Mouse (Mus musculus): ENCODE data around the gene Zfp65.
"Not testable (repeated sequence)": the region's sequence is repeated elsewhere in the genome, so short reads cannot be mapped to it uniquely, and the experiment has no call there.

Zfp65 gene

GRCm38 (mm10) chr13:67728641-67729318 is at the start of gene Zfp65:
Zfp65 (minus strand) TSS chr13:67729173.
- DNase-seq (ENCODE audit: low read depth, low spot score): peak; percentile 79

DNA sequence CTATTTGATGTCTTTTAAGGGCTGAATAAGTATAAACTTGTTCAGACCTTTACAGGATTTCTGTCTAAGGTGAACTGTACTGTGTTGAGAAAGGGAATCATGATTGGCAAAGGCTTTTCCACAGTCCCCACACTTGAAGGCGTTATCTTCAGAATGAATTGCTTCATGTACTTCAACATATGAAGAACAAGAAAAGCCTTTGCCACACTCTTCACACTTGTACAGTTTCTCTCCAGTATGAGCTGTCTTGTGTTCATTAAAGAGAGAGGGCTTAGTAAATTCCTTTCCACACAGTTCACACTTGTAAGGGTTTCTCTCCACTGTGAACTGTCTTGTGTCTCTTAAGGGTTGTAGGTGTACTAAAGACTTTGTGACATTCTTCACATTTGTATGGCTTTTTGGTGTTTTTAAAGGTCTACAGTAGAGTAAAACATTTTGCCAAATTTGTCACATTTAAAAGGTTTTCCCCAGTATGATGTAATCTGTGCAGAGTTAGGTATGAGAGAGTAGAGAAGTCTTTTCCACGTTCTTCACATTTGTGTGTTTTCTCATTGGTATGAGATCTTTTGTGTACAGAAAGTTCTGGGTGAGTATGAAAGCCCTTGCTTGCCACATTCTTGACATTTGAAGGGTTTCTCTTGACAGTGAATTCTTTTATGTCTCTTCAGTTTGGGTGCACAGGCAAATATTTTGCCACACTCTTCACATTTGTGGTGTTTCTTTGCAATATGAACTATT is 34.2 kb upstream of the Zfp65 start:
- no peak for DNase-seq (ENCODE audit: low read depth, low spot score)

DNA sequence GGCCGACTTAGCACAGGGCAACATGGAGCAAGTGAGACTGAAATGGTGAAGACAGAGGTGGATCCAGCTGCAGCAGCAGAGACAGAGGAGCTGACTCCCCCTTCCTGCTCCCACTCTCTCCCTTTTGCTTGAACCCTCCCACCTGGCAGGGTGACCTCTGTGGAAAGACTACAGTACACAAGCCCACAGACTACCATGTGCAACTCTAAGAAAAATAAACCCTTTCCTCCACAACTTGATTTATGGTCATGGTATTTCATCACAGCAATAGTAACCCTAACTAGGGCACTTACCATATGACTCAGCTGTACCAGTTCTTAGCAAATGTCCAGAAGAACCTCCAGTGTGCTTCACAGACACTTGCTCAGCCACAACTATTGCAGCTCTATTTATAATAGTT is 31.0 kb upstream of the Zfp65 start:
- no peak for DNase-seq (ENCODE audit: low read depth, low spot score)

- no peak for DNase-seq (ENCODE audit: low read depth, low spot score)
Measured at GRCm38 (mm10) chr13:67755761-67756160, 26.8 kb upstream of the Zfp65 start.

- peak; percentile 82 for DNase-seq (ENCODE audit: low read depth, low spot score)
Measured at GRCm38 (mm10) chr13:67754333-67755306, 25.6 kb upstream of the Zfp65 start, which contains the start of gene Zfp85. Zfp85 (minus strand) TSS chr13:67755228.

GRCm38 (mm10) chr13:67743896-67744295 is 14.9 kb upstream of the Zfp65 start:
- no peak for DNase-seq (ENCODE audit: low read depth, low spot score)

- no peak for DNase-seq (ENCODE audit: low read depth, low spot score)
Measured at GRCm38 (mm10) chr13:67742941-67743340, 14.0 kb upstream of the Zfp65 start.

DNA sequence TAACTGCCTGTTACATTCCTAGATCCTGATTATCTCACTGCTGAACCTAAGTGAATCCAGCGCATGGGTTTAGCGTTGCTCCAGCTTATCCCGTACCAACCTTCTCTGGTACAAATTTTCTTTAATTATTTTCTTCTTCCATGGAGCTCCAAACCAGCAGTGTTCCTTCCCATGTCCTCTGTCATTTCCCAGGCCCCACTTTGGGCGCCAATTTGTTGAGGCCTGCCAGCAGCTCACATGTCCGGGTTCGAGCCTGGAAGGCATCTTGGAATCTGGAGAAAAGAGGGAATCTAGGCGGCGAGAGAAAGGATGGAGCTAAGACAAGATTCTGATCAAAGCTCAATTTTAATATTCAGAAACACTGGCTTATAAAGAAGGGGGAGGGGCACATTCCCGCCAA is 5.4 kb upstream of the Zfp65 start:
- not testable (repeated sequence) for DNase-seq (ENCODE audit: low read depth, low spot score)

DNA sequence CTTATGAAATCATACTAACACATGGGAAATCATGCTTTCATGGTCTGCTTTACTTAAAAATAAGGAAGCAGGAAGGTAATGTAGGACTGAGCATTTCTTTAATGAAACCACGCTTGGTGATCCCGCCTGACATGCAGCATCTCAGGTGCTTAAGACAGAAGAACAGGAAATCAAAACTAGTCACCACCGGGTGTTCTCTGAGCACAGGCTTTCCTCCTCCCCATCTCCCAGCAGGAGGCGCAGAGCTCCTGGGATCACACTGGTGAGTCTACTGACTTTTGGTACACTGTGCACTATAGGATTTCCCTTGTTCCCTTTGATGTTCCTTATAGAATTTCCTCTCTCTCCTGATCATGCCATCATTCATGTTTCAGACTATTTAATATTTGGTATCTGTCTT is 468 bp upstream of the Zfp65 start:
- not testable (repeated sequence) for DNase-seq (ENCODE audit: low read depth, low spot score)

- peak; percentile 8 for DNase-seq (ENCODE audit: low read depth, low spot score)
Measured at GRCm38 (mm10) chr13:67728106-67728505, 867 bp downstream of the Zfp65 start.

- not testable (repeated sequence) for DNase-seq (ENCODE audit: low read depth, low spot score)
Measured at GRCm38 (mm10) chr13:67725331-67725730, 3.6 kb downstream of the Zfp65 start.

- DNase-seq (ENCODE audit: low read depth, low spot score): peak; percentile 93
Measured at GRCm38 (mm10) chr13:67723848-67724479, 5.0 kb downstream of the Zfp65 start.

DNA sequence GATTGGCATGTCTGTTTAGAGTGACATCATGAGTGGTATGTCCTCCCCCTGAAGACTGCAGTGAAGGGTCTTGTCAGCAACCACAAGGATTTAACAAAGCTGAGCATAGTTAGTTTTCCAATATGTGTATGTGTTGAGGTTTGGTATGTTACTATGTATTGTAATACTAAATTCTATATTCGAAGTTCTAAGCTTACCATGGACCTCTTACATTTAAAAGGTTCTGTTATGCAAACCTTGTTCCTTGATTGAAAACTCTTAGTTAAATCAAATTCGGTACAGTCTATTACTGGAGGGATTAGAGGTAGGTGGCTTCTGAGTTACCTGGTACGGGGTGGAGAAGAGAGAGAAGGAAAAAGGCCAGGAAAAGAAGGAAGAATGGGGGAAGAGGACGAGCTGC is 42.0 kb downstream of the Zfp65 start, which contains the start of gene Zfp738:
TSS of gene Zfp738 (minus strand) at position 101 of the 400 bp plus-strand sequence.
- DNase-seq (ENCODE audit: low read depth, low spot score): no peak

- not testable (repeated sequence) for DNase-seq (ENCODE audit: low read depth, low spot score)
Measured at GRCm38 (mm10) chr13:67683841-67684240, 45.1 kb downstream of the Zfp65 start.

DNA sequence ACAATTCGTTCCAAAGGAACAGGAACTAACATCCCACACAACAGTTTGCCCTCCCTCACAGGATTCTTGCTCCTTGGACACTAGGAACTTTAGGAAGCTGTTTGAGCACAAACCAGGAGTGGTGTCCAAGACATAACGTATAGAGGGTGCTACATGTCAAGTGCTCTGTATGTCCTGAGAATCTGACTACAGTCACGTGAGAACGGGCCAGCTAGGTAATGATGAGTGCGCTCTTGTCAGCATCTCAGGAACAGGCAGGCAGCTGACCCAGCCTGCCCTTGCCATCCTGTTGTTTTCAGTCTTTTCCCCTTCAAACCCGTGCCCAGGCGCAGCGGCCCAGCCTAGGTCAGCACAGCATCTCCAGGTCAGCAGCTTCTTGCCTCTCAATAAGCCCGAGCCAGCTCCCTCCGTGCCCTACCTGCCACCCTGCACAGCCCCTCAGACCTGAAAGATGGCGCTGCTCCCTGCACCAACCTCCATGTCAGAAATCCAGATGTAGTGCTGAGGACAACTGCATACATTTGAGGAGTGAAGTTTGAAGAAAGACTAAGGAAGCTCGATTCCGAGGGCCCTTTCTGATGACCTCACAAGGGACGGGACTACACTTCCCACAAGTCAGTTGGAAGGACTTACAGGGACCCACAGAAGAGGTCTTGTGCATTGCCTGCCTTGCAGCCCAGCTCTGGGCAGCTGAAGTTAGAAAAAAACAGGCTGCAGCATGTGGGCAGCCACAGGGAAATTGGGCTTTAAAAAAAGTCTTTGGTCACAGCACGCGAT is 45.8 kb downstream of the Zfp65 start:
- peak; percentile 87 for DNase-seq (ENCODE audit: low read depth, low spot score)

DNA sequence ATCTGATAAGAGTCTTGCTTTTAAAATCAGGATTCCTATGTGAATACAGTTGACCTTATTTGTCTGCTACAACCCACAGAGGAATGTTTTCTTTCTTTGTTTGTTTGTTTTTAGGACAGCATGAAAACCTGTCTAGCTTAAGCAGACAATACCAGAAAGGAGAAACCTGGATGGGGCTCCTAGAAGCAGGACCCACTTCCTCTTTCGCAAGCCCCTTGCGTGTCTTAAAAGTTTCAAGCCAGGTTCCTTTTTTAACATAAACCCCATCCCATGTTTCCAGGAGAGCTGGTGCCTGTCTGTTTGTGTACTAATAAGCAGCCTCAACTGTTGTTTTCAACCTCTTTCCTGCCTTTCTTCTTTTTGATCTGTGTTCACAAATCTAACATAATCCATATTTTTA is 54.1 kb downstream of the Zfp65 start:
- DNase-seq (ENCODE audit: low read depth, low spot score): peak; percentile 41
